ENCODE assay signal across 14 mouse cellular contexts in genomic region chr7:128022974-128023373, GRCm38 (mm10). TPM values are rescaled to one million over a fixed set of nuclear protein-coding genes. Genes with fewer than 3 reads are reported as not detected.
A peak's percentile ranks its signal among the peaks of the same experiment; 100 is the strongest.
DNase-seq lines count a peak whose midpoint lies in the region; ATAC-seq and TF ChIP-seq lines count a peak whose summit lies in the region.
"Had no signal": no experiment of that assay in that cellular context is flagged by ENCODE, and none has a peak within 500 bp of the region (broad histone marks: within the 10 kb centered on the region; RNA-seq: fewer than 3 reads in every experiment).

No protein-coding gene starts in this region.

- DNase-seq in gastrocnemius, adult 2 months, result no peak
- no peak for DNase-seq in gastrocnemius, adult 8-10 months (ENCODE audit: low spot score in 2 of 2)
- no peak for DNase-seq in lung, embryonic 14.5 days
- no peak for DNase-seq in lung, postnatal 10 days
- no peak for DNase-seq in G1E (ENCODE audit: low spot score)
- peak; percentile 29 to 36 for DNase-seq in natural killer cell, adult 2 months (ENCODE audit: low spot score in 2 of 2)
- DNase-seq in adrenal gland, postnatal 14 days, result no peak
- no peak for DNase-seq in ovary, postnatal 36 days (ENCODE audit: low spot score)
- DNase-seq: adrenal gland, postnatal 25 days had no signal

- no peak overlapping the region for H3K9ac ChIP-seq in lung, embryonic 14.5 days
- H3K9ac ChIP-seq: hindbrain, embryonic 14.5 days had no signal

- no peak for ATAC-seq in lung, embryonic 14.5 days (ENCODE audit: insufficient read depth)
- ATAC-seq in G1E (ENCODE audit: extremely low read depth, insufficient number of reproducible peaks, low FRiP score, poor library complexity, severe bottlenecking), result no peak

- no peaks in the 10 kb centered on the region for H3K27me3 ChIP-seq in lung, embryonic 14.5 days (ENCODE audit: insufficient read depth, low read length)
- no peaks in the 10 kb centered on the region for H3K27me3 ChIP-seq in G1E (ENCODE audit: insufficient read depth, low read length)

- H3K9me3 ChIP-seq in lung, embryonic 14.5 days (ENCODE audit: low read depth, low read length), result no peaks in the 10 kb centered on the region
- H3K9me3 ChIP-seq in G1E (replicated peaks), result no peaks in the 10 kb centered on the region

- H3K27ac ChIP-seq in gastrocnemius, adult 2 months, result no peak overlapping the region
- no peak overlapping the region for H3K27ac ChIP-seq in lung, embryonic 14.5 days (ENCODE audit: low read depth)
- H3K27ac ChIP-seq: hindbrain, embryonic 14.5 days had no signal

- H3K36me3 ChIP-seq in lung, embryonic 14.5 days (ENCODE audit: insufficient read depth), result no peaks in the 10 kb centered on the region
- no peaks in the 10 kb centered on the region for H3K36me3 ChIP-seq in G1E (replicated peaks)

- no peak overlapping the region for H3K4me2 ChIP-seq in lung, embryonic 14.5 days
- H3K4me2 ChIP-seq: hindbrain, embryonic 14.5 days had no signal

- no peak overlapping the region for H3K4me3 ChIP-seq in gastrocnemius, adult 2 months
- no peak overlapping the region for H3K4me3 ChIP-seq in lung, embryonic 14.5 days (ENCODE audit: low read depth, low read length)
- no peak overlapping the region for H3K4me3 ChIP-seq in G1E (ENCODE audit: low read depth, low read length)

- TF ChIP-seq CTCF in gastrocnemius, adult 2 months (IDR thresholded peaks at IDR 0.05), result peak; percentile 43
- TF ChIP-seq CTCF in lung, embryonic 14.5 days (IDR thresholded peaks at IDR 0.05; ENCODE audit: low read depth), result peak; percentile 44
- TF ChIP-seq CTCF in G1E (IDR thresholded peaks at IDR 0.05; ENCODE audit: low read depth, low read length), result peak; percentile 75

- no peaks in the 10 kb centered on the region for H3K4me1 ChIP-seq in lung, embryonic 14.5 days (ENCODE audit: insufficient read depth)
- no peaks in the 10 kb centered on the region for H3K4me1 ChIP-seq in G1E (ENCODE audit: insufficient read depth, low read depth, low read length)

- intact Hi-C loops in gastrocnemius, adult 2 months (cut with DNase I), result loop anchor here (5.0 kb wide), 1 partner anchor 179 kb away; no protein-coding TSS in a partner anchor

- WGBS in lung, embryonic 14.5 days, result 60% methylated on average over 8 of the region's 8 CpGs

RNA-seq across cellular contexts. Expression of gene Trim72, which starts 19.2 kb away (rescaled TPM):
- total RNA-seq in gastrocnemius, adult 2 months (2021), result 100 to 1,000 TPM; 186 to 238 TPM
- 100 to 1,000 TPM; 204 to 246 (median 223) TPM for total RNA-seq in gastrocnemius, adult 8-10 months (2022)
- not detected in 2 replicates for polyA plus RNA-seq in lung, embryonic 14.5 days (2014; fragmentation: Nextera tagmentation; extraction: Ambion mirVana)
- not detected in 2 replicates for total RNA-seq in G1E (2014; fragmentation: Nextera tagmentation)
- 0.06 and 0.16 TPM in 2 replicates for total RNA-seq in G1E (2017)
- polyA plus RNA-seq in G1E (2012), result 0.03 and 0.04 TPM in 2 replicates
- not detected in 2 replicates for total RNA-seq in adrenal gland, postnatal 14 days (2021)
- total RNA-seq: megakaryocyte, adult 5-6 weeks had no signal
- polyA plus RNA-seq: hindbrain, embryonic 14.5 days; neural tube, embryonic 11.5 days had no signal

RNA-seq across cellular contexts. Expression of gene Pycard, which starts 29.3 kb away (rescaled TPM):
- total RNA-seq in gastrocnemius, adult 2 months (2021), result under 1 TPM; 0.38 to 0.89 TPM
- under 1 TPM in 3 of 4 experiments, not detected in 1; 0.21 to 0.75 (median 0.43) TPM for total RNA-seq in gastrocnemius, adult 8-10 months (2022)
- 22.1 and 26.8 TPM in 2 replicates for polyA plus RNA-seq in lung, embryonic 14.5 days (2014; fragmentation: Nextera tagmentation; extraction: Ambion mirVana)
- total RNA-seq in G1E (2014; fragmentation: Nextera tagmentation), result 2.0 and 2.4 TPM in 2 replicates
- 3.3 and 3.5 TPM in 2 replicates for total RNA-seq in G1E (2017)
- polyA plus RNA-seq in G1E (2012), result 1.2 and 1.3 TPM in 2 replicates
- 3.4 and 10.1 TPM in 2 replicates for total RNA-seq in adrenal gland, postnatal 14 days (2021)

RNA-seq across cellular contexts. Expression of gene Itgam, which starts 39.5 kb away (rescaled TPM):
- total RNA-seq in gastrocnemius, adult 2 months (2021), result 1 to 10 TPM; 1.0 to 1.9 TPM
- 1 to 10 TPM in 2 of 4 experiments, under 1 TPM in 2; 0.60 to 3.1 (median 1.1) TPM for total RNA-seq in gastrocnemius, adult 8-10 months (2022)
- 0.74 and 1.4 TPM in 2 replicates for polyA plus RNA-seq in lung, embryonic 14.5 days (2014; fragmentation: Nextera tagmentation; extraction: Ambion mirVana)
- 0.30 TPM in 1 of 2 replicates, not detected in the other for total RNA-seq in G1E (2014; fragmentation: Nextera tagmentation)
- 0.22 and 0.29 TPM in 2 replicates for total RNA-seq in G1E (2017)
- 0.02 and 0.07 TPM in 2 replicates for polyA plus RNA-seq in G1E (2012)
- total RNA-seq in adrenal gland, postnatal 14 days (2021), result 4.2 and 6.4 TPM in 2 replicates

RNA-seq across cellular contexts. Expression of gene Gm49368, which starts 39.5 kb away (rescaled TPM):
- not detected for total RNA-seq in gastrocnemius, adult 2 months (2021)
- not detected for total RNA-seq in gastrocnemius, adult 8-10 months (2022)
- not detected in 2 replicates for polyA plus RNA-seq in lung, embryonic 14.5 days (2014; fragmentation: Nextera tagmentation; extraction: Ambion mirVana)
- not detected in 2 replicates for total RNA-seq in G1E (2014; fragmentation: Nextera tagmentation)
- not detected in 2 replicates for total RNA-seq in G1E (2017)
- 0.03 TPM in 1 of 2 replicates, not detected in the other for polyA plus RNA-seq in G1E (2012)
- not detected in 2 replicates for total RNA-seq in adrenal gland, postnatal 14 days (2021)
- total RNA-seq: adrenal gland, postnatal 25 days had no signal
- polyA plus RNA-seq: gonadal fat pad, adult 2 months; hindbrain, embryonic 14.5 days; limb, embryonic 11.5 days; neural tube, embryonic 11.5 days had no signal

RNA-seq across cellular contexts. Expression of gene Fus, which starts 55.7 kb away (rescaled TPM):
- 10 to 100 TPM; 77.8 to 99.5 TPM for total RNA-seq in gastrocnemius, adult 2 months (2021)
- total RNA-seq in gastrocnemius, adult 8-10 months (2022), result 10 to 100 TPM; 52.0 to 94.3 (median 70.5) TPM
- polyA plus RNA-seq in lung, embryonic 14.5 days (2014; fragmentation: Nextera tagmentation; extraction: Ambion mirVana), result 54.6 and 57.9 TPM in 2 replicates
- total RNA-seq in G1E (2014; fragmentation: Nextera tagmentation) (211 and 218 TPM in 2 replicates), G1E (2017) (34.6 and 45.5 TPM in 2 replicates)
- 568 and 604 TPM in 2 replicates for polyA plus RNA-seq in G1E (2012)
- total RNA-seq in adrenal gland, postnatal 14 days (2021), result 275 and 322 TPM in 2 replicates

Comparison
In these comparisons a context has a peak if more than half of its experiments do, and no peak if none do; other contexts are left out.
1. DNase-seq: peak in natural killer cell, adult 2 months (2 of 2); none in gastrocnemius, adult 2 months (single experiment), gastrocnemius, adult 8-10 months (0 of 2), lung, embryonic 14.5 days (single experiment), lung, postnatal 10 days (single experiment), G1E (single experiment), adrenal gland, postnatal 14 days (single experiment) and ovary, postnatal 36 days (single experiment).
2. RNA of gene Trim72, which starts 19.2 kb away (total RNA-seq): 186 to 238 TPM in gastrocnemius, adult 2 months and 204 to 246 TPM in gastrocnemius, adult 8-10 months; 0.06 to 0.16 TPM in G1E and not detected in adrenal gland, postnatal 14 days; every median in the first group is over 100 times any median in the second.
3. Peak in every context shown above with its lines, with median percentiles within 50 percentile points of each other: CTCF ChIP-seq.